Mouse (Mus musculus) forebrain, embryonic 12.5 days (tissue): Measurements from ENCODE around the gene Atp5g1. TPM values are rescaled to one million over a fixed set of nuclear protein-coding genes. Genes with fewer than 3 reads are reported as not detected.

ENCODE experiments used
- ATAC-seq: fragments of 200-750 bp; cut with Nextera tagmentation; 2 replicates; pipeline ENCODE4 v1.8.0; 2017; ENCODE audit warnings: moderate TSS enrichment; ENCODE audit not compliant: low FRiP score
- H3K27ac ChIP-seq: fragments of 300-500 bp; sonication (generic); 2 replicates; pipeline ENCODE4 v1.5.1; 2016; ENCODE audit warnings: mild to moderate bottlenecking
- H3K27me3 ChIP-seq: fragments of 300-500 bp; sonication (generic); 2 replicates; pipeline ENCODE4 v1.6.1; 2016; ENCODE audit warnings: mild to moderate bottlenecking
- H3K36me3 ChIP-seq: fragments of 300-500 bp; sonication (generic); replicated peaks from 2 replicates; pipeline ENCODE4 v1.6.1; 2016; ENCODE audit warnings: mild to moderate bottlenecking
- H3K4me1 ChIP-seq: fragments of 300-500 bp; sonication (generic); 2 replicates; pipeline ENCODE4 v1.6.1; 2016
- H3K4me2 ChIP-seq: fragments of 300-500 bp; sonication (generic); 2 replicates; pipeline ENCODE4 v1.6.1; 2016; ENCODE audit warnings: mild to moderate bottlenecking, moderate library complexity
- H3K4me3 ChIP-seq: fragments of 300-500 bp; sonication (generic); replicated peaks from 2 replicates; pipeline ENCODE4 v1.5.1; 2016; ENCODE audit warnings: mild to moderate bottlenecking
- H3K9ac ChIP-seq: fragments of 300-500 bp; sonication (generic); 2 replicates; pipeline ENCODE4 v1.6.1; 2016; ENCODE audit warnings: mild to moderate bottlenecking
- H3K9me3 ChIP-seq: fragments of 300-500 bp; sonication (generic); 2 replicates; pipeline ENCODE4 v1.6.1; 2016
- WGBS: fragments of 180-500 bp; shearing (Covaris S2); methylation state at CpG from one replicate; pipeline ENCODE4 v1.1.7; 2016; 5-methylcytosine and 5-hydroxymethylcytosine counted together
- polyA plus RNA-seq: library from polyadenylated mRNA; unstranded; fragments of >200 nt; fragmentation: Nextera tagmentation; extraction: Ambion mirVana; gene quantifications from 2 replicates; pipeline ENCODE4 v1.2.1, GENCODE M21; 2016

The Atp5g1 gene
- polyA plus RNA-seq, 1 experiment from 2014 or later, result 379 TPM

DNA sequence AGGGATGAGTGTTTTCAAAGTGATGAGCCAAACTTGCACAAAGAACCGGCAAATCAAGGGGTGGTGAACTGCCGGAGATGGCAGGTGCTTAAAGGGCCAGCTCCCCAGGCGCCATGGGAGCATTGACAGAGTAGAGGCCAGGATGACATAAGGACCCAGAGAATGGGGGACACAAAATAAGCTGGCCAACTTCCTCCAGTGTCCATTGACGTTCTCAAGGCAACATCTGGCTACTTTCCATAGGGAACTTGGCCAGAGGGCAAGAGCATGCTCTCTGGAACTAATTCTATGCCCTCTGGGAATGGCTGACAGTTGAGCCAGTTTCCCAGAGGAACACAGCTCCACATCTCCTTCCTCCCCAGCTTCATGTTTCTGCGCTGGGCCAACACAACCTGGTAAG, 7.2 kb downstream of the Atp5g1 start:
- Histone ChIP-seq H3K36me3 (peaks cover 25% of the 10 kb centered on the region), H3K4me3 (no peak overlapping the region), H3K9ac (no peak overlapping the region), H3K4me1 (peaks cover 16% of the 10 kb centered on the region), H3K4me2 (no peak overlapping the region), H3K9me3 (no peaks in the 10 kb centered on the region), H3K27ac (no peak overlapping the region), H3K27me3 (no peaks in the 10 kb centered on the region)
- ATAC-seq, result no peak
- WGBS, result 87% methylated on average over 5 of the region's 5 CpGs

- H3K27me3 ChIP-seq, result no peaks in the 10 kb centered on the region
- peak within 1 kb of the TSS; percentile 75 for H3K27ac ChIP-seq
- peak within 1 kb of the TSS; percentile 97 for H3K4me3 ChIP-seq
- H3K36me3 ChIP-seq, result peaks cover 23% of the 10 kb centered on the region
- peaks cover 25% of the 10 kb centered on the region for H3K4me1 ChIP-seq
- peak within 1 kb of the TSS; percentile 94 for H3K9ac ChIP-seq
- peak; percentile 99 for ATAC-seq
- 5% methylated on average over 48 of the region's 50 CpGs for WGBS
- no peaks in the 10 kb centered on the region for H3K9me3 ChIP-seq
- H3K4me2 ChIP-seq, result peak within 1 kb of the TSS; percentile 89
Measured at GRCm38 (mm10) chr11:96065215-96065911, 10.1 kb downstream of the Atp5g1 start, which contains the start of gene Ube2z. TSS of gene Ube2z (minus strand) at chr11:96065388.

DNA sequence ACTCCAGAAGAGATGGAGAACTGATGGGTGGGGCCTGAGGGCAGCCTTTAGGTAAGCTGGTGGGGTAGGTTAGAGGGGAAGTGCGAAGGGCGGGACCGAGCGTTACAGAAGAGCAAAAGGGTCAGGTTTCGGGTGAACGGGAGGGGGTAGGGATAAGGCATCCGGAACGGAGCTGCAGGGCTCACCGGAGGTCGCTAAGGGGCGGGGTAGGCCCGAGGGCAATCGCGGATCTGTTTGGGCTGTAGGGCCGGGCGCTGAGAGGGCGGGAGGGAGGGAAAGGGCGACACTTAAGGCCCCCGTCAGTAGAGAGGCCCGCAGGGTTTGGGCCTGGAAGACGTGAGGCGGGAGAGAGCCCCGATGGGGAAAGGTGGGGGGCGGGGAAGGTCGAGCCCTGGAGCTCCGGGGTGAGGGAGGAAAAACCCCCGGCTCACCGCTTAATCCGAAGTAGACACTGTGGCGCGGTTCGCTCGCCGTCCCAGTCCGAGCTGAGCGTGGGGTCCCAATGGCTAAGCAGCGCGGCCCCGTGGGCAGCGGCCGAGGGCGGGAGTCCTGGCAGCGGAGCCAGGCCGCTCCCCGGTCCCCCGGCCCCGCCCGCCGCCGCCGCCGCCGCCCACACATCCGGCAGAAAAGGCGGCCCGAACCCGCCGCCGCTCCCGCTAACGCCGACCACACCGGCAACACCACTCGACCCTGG, 10.8 kb downstream of the Atp5g1 start:
- Histone ChIP-seq H3K4me1 (peaks cover 25% of the 10 kb centered on the region), H3K9ac (peak overlapping the region; percentile 94), H3K27me3 (no peaks in the 10 kb centered on the region), H3K9me3 (no peaks in the 10 kb centered on the region), H3K36me3 (peaks cover 23% of the 10 kb centered on the region), H3K27ac (peak overlapping the region; percentile 75), H3K4me2 (peak overlapping the region; percentile 89), H3K4me3 (peak overlapping the region; percentile 97)
- under 1% methylated on average over 49 of the region's 64 CpGs for WGBS
- ATAC-seq, result peak; percentile 71

- no peak overlapping the region for H3K27ac ChIP-seq
- H3K9me3 ChIP-seq, result no peaks in the 10 kb centered on the region
- no peak overlapping the region for H3K4me3 ChIP-seq
- 93% methylated on average over 4 of the region's 4 CpGs for WGBS
- peaks cover 80% of the 10 kb centered on the region for H3K36me3 ChIP-seq
- ATAC-seq, result no peak
- H3K9ac ChIP-seq, result no peak overlapping the region
- no peaks in the 10 kb centered on the region for H3K27me3 ChIP-seq
- no peak overlapping the region for H3K4me2 ChIP-seq
- peaks cover 10% of the 10 kb centered on the region for H3K4me1 ChIP-seq
Measured at GRCm38 (mm10) chr11:96058309-96058708, 17.2 kb downstream of the Atp5g1 start.

- Histone ChIP-seq H3K4me2 (no peak overlapping the region), H3K27ac (no peak overlapping the region), H3K4me1 (no peaks in the 10 kb centered on the region), H3K27me3 (no peaks in the 10 kb centered on the region), H3K4me3 (no peak overlapping the region), H3K9me3 (no peaks in the 10 kb centered on the region), H3K36me3 (peaks cover 94% of the 10 kb centered on the region), H3K9ac (no peak overlapping the region)
- no peak for ATAC-seq
- 93% methylated on average over 3 of the region's 3 CpGs for WGBS
Measured at GRCm38 (mm10) chr11:96050854-96051253, 24.6 kb downstream of the Atp5g1 start.

DNA sequence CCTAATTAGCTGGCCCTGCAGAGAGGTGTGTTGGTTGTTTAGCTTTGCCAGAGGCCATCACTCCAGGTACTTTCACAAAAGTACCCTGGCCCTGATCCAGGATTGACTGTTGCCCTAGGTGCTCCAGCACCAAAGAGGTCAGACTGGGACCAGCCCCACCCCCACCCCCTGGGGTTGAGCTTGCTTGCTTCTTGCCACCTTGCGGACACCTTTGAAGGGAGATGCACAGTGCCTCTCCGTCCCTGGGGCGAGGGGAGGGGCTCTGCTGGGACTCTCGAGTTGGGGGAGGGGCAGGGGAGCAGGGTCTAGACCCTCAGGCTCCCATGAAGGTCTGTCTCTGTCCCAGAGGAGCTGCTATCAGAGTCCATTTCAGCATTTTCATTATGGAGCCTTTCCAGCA, 25.5 kb downstream of the Atp5g1 start:
- 75% methylated on average over 4 of the region's 4 CpGs for WGBS

DNA sequence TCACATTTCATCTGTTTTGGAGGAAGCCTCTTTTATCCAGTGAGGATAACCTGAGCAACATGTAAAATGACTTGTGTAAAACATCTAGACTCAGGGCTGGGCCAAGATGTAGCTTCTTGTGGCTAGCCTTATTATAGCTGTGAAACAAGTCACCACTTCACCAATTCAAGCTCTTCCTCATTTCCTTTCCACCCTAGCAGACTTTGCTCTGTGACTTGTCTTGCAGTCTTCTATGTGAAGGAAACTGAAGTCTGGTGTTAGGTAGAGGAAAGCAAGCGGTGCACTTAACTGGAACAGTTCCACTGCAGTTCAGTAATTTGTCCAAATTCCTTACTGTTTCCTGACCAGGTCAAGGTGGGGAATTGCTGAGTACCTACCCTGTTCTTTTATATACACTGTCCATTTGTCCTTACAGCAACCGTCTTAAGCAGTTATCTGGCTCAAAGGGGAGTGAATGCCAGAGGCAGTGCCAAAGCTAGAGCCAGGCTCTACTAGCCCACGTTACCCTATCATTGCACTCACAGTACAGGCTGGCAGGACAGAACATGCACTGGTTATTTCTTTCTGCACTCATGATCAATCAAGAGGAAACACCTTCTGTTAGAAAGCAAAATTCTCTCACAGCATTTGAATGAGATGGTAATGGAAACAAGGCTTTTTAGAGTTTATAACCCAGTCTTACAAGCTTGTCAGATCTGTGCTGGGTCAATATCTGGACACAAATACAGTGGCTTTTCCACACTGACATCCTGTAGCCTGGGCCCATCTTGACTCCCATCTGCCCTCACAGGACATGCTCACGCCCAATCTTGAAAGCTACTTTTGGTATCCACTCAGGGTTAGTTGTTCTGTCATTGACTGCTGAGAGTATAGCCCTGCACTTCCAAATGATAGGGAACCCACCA, 27.7 kb downstream of the Atp5g1 start:
- ATAC-seq, result no peak
- Histone ChIP-seq H3K4me3 (no peak overlapping the region), H3K9me3 (no peaks in the 10 kb centered on the region), H3K36me3 (peaks cover 83% of the 10 kb centered on the region), H3K27me3 (no peaks in the 10 kb centered on the region), H3K4me2 (no peak overlapping the region), H3K9ac (no peak overlapping the region), H3K27ac (no peak overlapping the region), H3K4me1 (no peaks in the 10 kb centered on the region)
- WGBS, result 88% methylated on average over 4 of the region's 4 CpGs

More for the DNA sequence above, 25.5 kb downstream of the Atp5g1 start:
- Histone ChIP-seq H3K9ac (no peak overlapping the region), H3K27ac (no peak overlapping the region), H3K4me2 (no peak overlapping the region), H3K4me3 (no peak overlapping the region), H3K4me1 (no peaks in the 10 kb centered on the region), H3K27me3 (no peaks in the 10 kb centered on the region), H3K36me3 (peaks cover 91% of the 10 kb centered on the region), H3K9me3 (no peaks in the 10 kb centered on the region)
- no peak for ATAC-seq

DNA sequence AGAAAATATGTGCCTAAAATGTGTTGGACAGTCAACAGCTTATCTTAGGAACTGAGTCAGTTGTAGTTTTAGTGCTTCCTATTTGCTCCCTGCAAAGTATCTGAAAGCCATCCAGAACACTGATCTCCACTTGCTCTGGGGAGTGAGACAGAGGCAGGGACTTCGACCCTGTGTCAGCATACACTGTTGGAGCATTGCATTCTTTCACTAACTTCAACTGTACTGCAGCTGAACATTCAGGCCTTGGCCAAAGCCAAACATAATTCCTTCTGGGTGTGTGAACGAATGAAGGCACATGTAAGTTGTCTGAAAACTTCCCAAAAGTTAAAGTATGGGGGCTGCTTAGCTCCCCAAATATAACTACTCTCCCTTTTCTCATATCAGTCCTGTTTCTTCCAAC, 28.7 kb downstream of the Atp5g1 start:
- Histone ChIP-seq H3K4me1 (no peaks in the 10 kb centered on the region), H3K9me3 (no peaks in the 10 kb centered on the region), H3K9ac (no peak overlapping the region), H3K4me3 (no peak overlapping the region), H3K27me3 (no peaks in the 10 kb centered on the region), H3K27ac (no peak overlapping the region), H3K36me3 (peaks cover 77% of the 10 kb centered on the region), H3K4me2 (no peak overlapping the region)
- WGBS, result 88% methylated on average over 2 of the region's 2 CpGs
- ATAC-seq, result no peak

DNA sequence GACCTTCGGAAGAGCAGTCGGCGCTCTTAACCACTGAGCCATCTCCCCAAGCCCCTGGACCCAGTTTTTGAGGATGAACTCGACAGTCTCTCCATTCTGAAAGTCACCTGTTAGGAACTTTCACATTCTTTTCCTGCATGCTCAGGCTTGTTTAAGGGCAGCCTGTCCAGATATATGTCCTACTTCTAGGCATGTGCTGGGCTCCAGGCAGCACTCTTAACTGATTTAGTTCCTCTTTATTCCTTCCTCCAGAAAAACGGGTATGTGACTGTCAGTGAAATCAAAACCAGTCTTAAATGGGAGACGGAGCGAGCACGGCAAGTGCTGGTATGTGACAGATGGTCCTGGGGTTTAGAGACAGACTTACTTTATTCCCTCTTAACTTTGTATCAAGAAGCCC, 29.4 kb downstream of the Atp5g1 start:
- no peak overlapping the region for H3K27ac ChIP-seq
- no peak overlapping the region for H3K9ac ChIP-seq
- H3K9me3 ChIP-seq, result no peaks in the 10 kb centered on the region
- no peak for ATAC-seq
- no peak overlapping the region for H3K4me3 ChIP-seq
- H3K27me3 ChIP-seq, result no peaks in the 10 kb centered on the region
- 88% methylated on average over 8 of the region's 8 CpGs for WGBS
- no peaks in the 10 kb centered on the region for H3K4me1 ChIP-seq
- H3K4me2 ChIP-seq, result no peak overlapping the region
- peaks cover 73% of the 10 kb centered on the region for H3K36me3 ChIP-seq

GRCm38 (mm10) chr11:96044803-96045567, 30.5 kb downstream of the Atp5g1 start:
- peaks cover 67% of the 10 kb centered on the region for H3K36me3 ChIP-seq
- H3K9ac ChIP-seq, result no peak overlapping the region
- H3K9me3 ChIP-seq, result no peaks in the 10 kb centered on the region
- no peak for ATAC-seq
- WGBS, result 88% methylated on average over 11 of the region's 11 CpGs
- no peak overlapping the region for H3K4me2 ChIP-seq
- H3K27me3 ChIP-seq, result no peaks in the 10 kb centered on the region
- no peaks in the 10 kb centered on the region for H3K4me1 ChIP-seq
- H3K4me3 ChIP-seq, result no peak overlapping the region
- H3K27ac ChIP-seq, result no peak overlapping the region

GRCm38 (mm10) chr11:96038560-96038959, 36.9 kb downstream of the Atp5g1 start:
- ATAC-seq, result no peak
- Histone ChIP-seq H3K27me3 (no peaks in the 10 kb centered on the region), H3K9me3 (no peaks in the 10 kb centered on the region), H3K9ac (no peak overlapping the region), H3K27ac (no peak overlapping the region), H3K4me1 (peaks cover 15% of the 10 kb centered on the region), H3K36me3 (peaks cover 29% of the 10 kb centered on the region), H3K4me3 (no peak overlapping the region), H3K4me2 (no peak overlapping the region)
- WGBS, result 100% methylated on average over 1 of the region's 1 CpGs
